Mouse (Mus musculus) left cerebral cortex, postnatal 36 days (tissue): ENCODE results near the gene Myt1l. TPM values are rescaled to one million over a fixed set of nuclear protein-coding genes. Genes with fewer than 3 reads are reported as not detected.
A peak's percentile ranks its signal among the peaks of the same experiment; 100 is the strongest.

Experiments
- DNase-seq, 2 experiments: peaks; one replicate each; pipeline ENCODE4 v3.0.0; 2021 to 2022; ENCODE audit warnings: low spot score in 2 of 2, mixed read lengths in 1 of 2
- intact Hi-C: fragments of 180-260 bp; cut with DNase I; formaldehyde crosslinking; loops from one replicate; pipeline ENCODE4 v1.15.1; 2025
- total RNA-seq, 2 experiments: library from RNA; stranded (reverse); gene quantifications; 2 replicates each; pipeline ENCODE4 v1.2.3; 2021

Myt1l gene
- total RNA-seq, 2 experiments from 2014 or later = 213 to 254 TPM

- no peak for DNase-seq
- intact Hi-C loops = no loop called here
Measured at GRCm38 (mm10) chr12:29860986-29861385, 332.8 kb downstream of the Myt1l start.

GRCm38 (mm10) chr12:29868295-29868694 is 340.1 kb downstream of the Myt1l start:
- intact Hi-C loops = no loop called here
- no peak for DNase-seq

GRCm38 (mm10) chr12:29868781-29869180 is 340.6 kb downstream of the Myt1l start:
- DNase-seq = no peak
- intact Hi-C loops = no loop called here

GRCm38 (mm10) chr12:29872156-29872815 is 344.1 kb downstream of the Myt1l start:
- peak; percentile 89 to 93 for DNase-seq
- intact Hi-C loops = no loop called here

- DNase-seq = no peak
- intact Hi-C loops = no loop called here
Measured at GRCm38 (mm10) chr12:29873281-29873772, 345.1 kb downstream of the Myt1l start.

- intact Hi-C loops = no loop called here
- no peak for DNase-seq
Measured at GRCm38 (mm10) chr12:29877977-29878376, 349.8 kb downstream of the Myt1l start.

- intact Hi-C loops = no loop called here
Measured at GRCm38 (mm10) chr12:29882871-29883617, 354.9 kb downstream of the Myt1l start.

GRCm38 (mm10) chr12:29884376-29884775 is 356.2 kb downstream of the Myt1l start:
- peak; percentile 66 to 68 for DNase-seq
- intact Hi-C loops = no loop called here

More at GRCm38 (mm10) chr12:29882871-29883617, 354.9 kb downstream of the Myt1l start:
- DNase-seq = peak; percentile 79 to 80

- DNase-seq = peak in 1 of 2 experiments; percentile 45
- intact Hi-C loops = no loop called here
Measured at GRCm38 (mm10) chr12:29894669-29895068, 366.5 kb downstream of the Myt1l start.

- DNase-seq = no peak
- intact Hi-C loops = no loop called here
Measured at GRCm38 (mm10) chr12:29897533-29898085, 369.4 kb downstream of the Myt1l start.

- intact Hi-C loops = no loop called here
- peak in 1 of 2 experiments; percentile 22 for DNase-seq
Measured at GRCm38 (mm10) chr12:29904101-29904874, 376.1 kb downstream of the Myt1l start.

- DNase-seq = peak in 1 of 2 experiments; percentile 25
- intact Hi-C loops = no loop called here
Measured at GRCm38 (mm10) chr12:29907056-29907455, 378.9 kb downstream of the Myt1l start.

- no peak for DNase-seq
- intact Hi-C loops = no loop called here
Measured at GRCm38 (mm10) chr12:29916139-29916538, 388.0 kb downstream of the Myt1l start.

- no peak for DNase-seq
- intact Hi-C loops = no loop called here
Measured at GRCm38 (mm10) chr12:29916807-29917206, 388.6 kb downstream of the Myt1l start.

GRCm38 (mm10) chr12:29920298-29920697 is 392.1 kb downstream of the Myt1l start:
- intact Hi-C loops = no loop called here
- no peak for DNase-seq

GRCm38 (mm10) chr12:29921481-29921880 is 393.3 kb downstream of the Myt1l start:
- intact Hi-C loops = no loop called here
- no peak for DNase-seq

GRCm38 (mm10) chr12:29926896-29927295 is 398.7 kb downstream of the Myt1l start:
- intact Hi-C loops = loop anchor here (1.0 kb wide), 1 partner anchor 112 kb away; no protein-coding TSS in a partner anchor
- no peak for DNase-seq

GRCm38 (mm10) chr12:29930591-29930990 is 402.4 kb downstream of the Myt1l start:
- intact Hi-C loops = no loop called here
- DNase-seq = no peak

- intact Hi-C loops = no loop called here
- no peak for DNase-seq
Measured at GRCm38 (mm10) chr12:29932951-29933350, 404.8 kb downstream of the Myt1l start.

- intact Hi-C loops = no loop called here
- DNase-seq = no peak
Measured at GRCm38 (mm10) chr12:29933501-29933900, 405.3 kb downstream of the Myt1l start.
